Mouse (Mus musculus): Measurements from ENCODE around the gene Zfp286.

GRCm38 (mm10) chr11:62814625-62815024 lies 25.4 kb upstream of the Zfp286 start:
- TF ChIP-seq POLR2A (IDR thresholded peaks at IDR 0.05; ENCODE audit: extremely low read depth, insufficient read depth, low read length) = no peak
- no peak for TF ChIP-seq CTCF (IDR thresholded peaks at IDR 0.05; ENCODE audit: extremely low read depth, insufficient read depth, low read length)
